Mouse (Mus musculus) liver, embryonic 14.5 days (tissue): ENCODE data around the gene Kcnn1. TPM values are rescaled to one million over a fixed set of nuclear protein-coding genes. Genes with fewer than 3 reads are reported as not detected.
A peak's percentile ranks its signal among the peaks of the same experiment; 100 is the strongest.

Source experiments
- ATAC-seq: fragments of 200-750 bp; cut with Nextera tagmentation; 2 replicates; pipeline ENCODE4 v1.8.0; 2017; ENCODE audit warnings: moderate number of reproducible peaks, mild to moderate bottlenecking, moderate library complexity; ENCODE audit not compliant: insufficient read depth
- DNase-seq, 3 experiments: peaks; one replicate each; pipeline ENCODE4 v3.0.0-alpha.2; 2012 to 2013; ENCODE audit warnings: low read depth in 3 of 3, low spot score in 3 of 3
- H3K27ac ChIP-seq: fragments of 300-500 bp; sonication (generic); 2 replicates; pipeline ENCODE4 v1.5.1; 2014; ENCODE audit warnings: moderate library complexity, mild to moderate bottlenecking, control low read depth, inconsistent platforms
- H3K27me3 ChIP-seq: fragments of 300-500 bp; sonication (generic); 2 replicates; pipeline ENCODE4 v1.6.1; 2014; ENCODE audit warnings: mild to moderate bottlenecking, low read length, moderate library complexity; ENCODE audit not compliant: control insufficient read depth, insufficient read depth
- H3K36me3 ChIP-seq: fragments of 300-500 bp; sonication (generic); replicated peaks from 2 replicates; pipeline ENCODE4 v1.6.1; 2014; ENCODE audit warnings: low read depth; ENCODE audit not compliant: control insufficient read depth, insufficient read depth
- H3K4me1 ChIP-seq, 2 experiments: fragments of 200-500 bp in 1 of 2; fragments of 300-500 bp in 1 of 2; sonication (generic) in 1 of 2; replicated peaks; 2 replicates each; pipeline ENCODE4 v1.6.1; 2012 to 2014; ENCODE audit warnings: antibody characterized with exemption in 1 of 2, inconsistent platforms in 1 of 2, low read length in 1 of 2; ENCODE audit not compliant: control insufficient read depth in 2 of 2, insufficient read depth in 2 of 2
- H3K4me2 ChIP-seq: fragments of 300-500 bp; sonication (generic); 2 replicates; pipeline ENCODE4 v1.6.1; 2014; ENCODE audit warnings: low read depth, mild to moderate bottlenecking, control low read depth, moderate library complexity
- H3K4me3 ChIP-seq, 2 experiments: fragments of 200-500 bp in 1 of 2; fragments of 300-500 bp in 1 of 2; sonication (generic) in 1 of 2; 2 replicates each; pipeline ENCODE4 v1.5.1; 2012 to 2014; ENCODE audit warnings: low read depth in 2 of 2, low read length in 2 of 2, mild to moderate bottlenecking in 2 of 2, control low read depth in 1 of 2, inconsistent platforms in 1 of 2, moderate library complexity in 1 of 2; ENCODE audit not compliant: insufficient read depth in 1 of 2
- H3K9ac ChIP-seq: fragments of 300-500 bp; sonication (generic); replicated peaks from 2 replicates; pipeline ENCODE4 v1.6.1; 2014; ENCODE audit warnings: mild to moderate bottlenecking, control low read depth, moderate library complexity
- H3K9me3 ChIP-seq: fragments of 300-500 bp; sonication (generic); 2 replicates; pipeline ENCODE4 v1.6.1; 2016; ENCODE audit warnings: low read length, mixed read lengths; ENCODE audit not compliant: control insufficient read depth
- CTCF ChIP-seq: IDR thresholded peaks from 2 replicates; pipeline ENCODE4 v1.5.1; 2016; ENCODE audit warnings: antibody characterized with exemption, low read depth, control low read depth
- EP300 ChIP-seq: IDR thresholded peaks from 2 replicates; pipeline ENCODE4 v1.6.1; 2016; ENCODE audit warnings: antibody characterized with exemption, low read depth
- WGBS: fragments of 180-500 bp; shearing (Covaris S2); extraction: QIAGEN DNeasy Blood & Tissue Kit; methylation state at CpG from one replicate; pipeline ENCODE4 v1.1.7; 2014; ENCODE audit not compliant: insufficient replicate concordance; 5-methylcytosine and 5-hydroxymethylcytosine counted together
- polyA plus RNA-seq, 2 experiments: library from polyadenylated mRNA; depleted of rRNA in 1 of 2; stranded (reverse) in 1 of 2; unstranded in 1 of 2; fragments of >200 nt; fragmentation: Nextera tagmentation in 1 of 2; extraction: Ambion mirVana in 1 of 2; gene quantifications; 2 replicates each; pipeline versions ENCODE4 v1.2.1 to v1.2.3; 2012 to 2014

The Kcnn1 gene
- polyA plus RNA-seq, 2 experiments: 0.17 to 0.27 TPM

DNA sequence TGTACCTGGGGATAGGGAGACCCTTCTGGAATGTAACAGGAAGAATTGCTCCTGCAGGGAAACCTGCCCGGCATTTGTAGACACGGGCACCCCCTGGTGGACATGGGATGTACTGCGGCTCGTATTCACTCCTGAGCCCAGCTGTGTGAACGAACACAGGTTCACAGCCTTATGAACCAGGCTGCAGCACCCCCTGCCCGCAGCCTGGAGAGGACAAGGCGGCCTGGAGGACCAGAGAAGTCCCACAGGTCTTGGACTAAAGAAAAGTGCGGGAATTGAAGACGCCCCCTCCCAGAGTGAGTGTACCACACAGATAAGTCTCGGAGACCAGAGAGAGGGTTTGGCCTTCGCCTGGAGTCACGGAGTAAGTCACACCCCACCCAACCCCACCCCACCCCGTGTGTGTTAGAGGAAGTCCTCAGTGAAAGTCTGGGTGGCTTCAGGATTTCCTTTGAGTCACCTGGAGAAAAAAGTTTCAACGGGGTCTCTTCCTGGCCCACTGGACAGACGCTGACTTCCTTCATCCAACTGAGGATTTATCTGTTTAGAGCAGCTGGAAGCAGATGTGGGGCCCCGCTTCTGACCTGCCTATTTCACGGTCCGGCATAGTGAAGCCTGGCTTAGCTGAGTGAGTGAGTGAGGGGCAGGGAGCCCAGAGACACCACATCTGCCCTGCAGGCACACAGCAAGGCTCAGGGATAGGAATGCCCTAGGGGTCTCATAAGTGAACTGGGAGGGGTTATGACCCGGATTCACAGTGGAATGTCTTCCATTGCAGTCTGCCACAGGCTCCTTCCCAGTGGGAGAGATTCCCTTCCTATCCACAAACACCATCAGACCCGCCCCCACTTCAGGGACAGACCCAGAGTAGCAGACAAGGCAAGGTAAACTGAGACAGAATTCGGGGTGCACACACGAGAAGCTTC, 21.6 kb downstream of the Kcnn1 start:
- 9% methylated on average over 22 of the region's 22 CpGs for WGBS
- peak overlapping the region; percentile 82 for H3K4me2 ChIP-seq
- peak overlapping the region; percentile 93 for H3K9ac ChIP-seq
- no peaks in the 10 kb centered on the region for H3K27me3 ChIP-seq
- no peaks in the 10 kb centered on the region for H3K9me3 ChIP-seq
- H3K27ac ChIP-seq: peak overlapping the region; percentile 99
- peak; percentile 42 for ATAC-seq
- peak; percentile 80 to 86 (median 81) for DNase-seq
- TF ChIP-seq CTCF: peak; percentile 99
- peak; percentile 64 for TF ChIP-seq EP300
- peaks cover 47 to 60% of the 10 kb centered on the region in 2 experiments for H3K4me1 ChIP-seq
- H3K36me3 ChIP-seq: peaks cover 6% of the 10 kb centered on the region
- peak overlapping the region; percentile 65 to 73 for H3K4me3 ChIP-seq

DNA sequence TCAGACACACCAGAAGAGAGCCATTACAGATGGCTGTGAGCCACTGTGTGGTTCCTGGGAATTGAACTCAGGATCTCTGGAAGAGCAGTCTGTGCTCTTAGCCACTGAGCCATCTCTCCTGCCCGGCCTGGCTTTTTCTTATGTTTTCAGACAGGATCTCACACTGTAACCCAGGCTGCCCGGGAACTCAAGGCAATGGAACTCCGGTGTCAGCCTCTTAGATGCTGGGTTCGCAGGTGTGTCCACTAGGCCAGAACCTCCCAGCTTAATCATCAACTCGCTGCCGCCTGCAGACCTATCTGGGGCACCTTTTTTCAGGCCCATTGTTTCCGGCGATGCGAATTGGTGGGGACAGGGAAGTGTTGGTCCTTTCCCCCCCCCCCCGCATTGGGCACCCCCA, 22.5 kb downstream of the Kcnn1 start:
- ATAC-seq: no peak
- Histone ChIP-seq H3K36me3 (peaks cover 14% of the 10 kb centered on the region), H3K27ac (peak overlapping the region; percentile 99), H3K9ac (peak overlapping the region; percentile 93), H3K4me2 (peak overlapping the region; percentile 82), H3K4me1 (peaks cover 55 to 68% of the 10 kb centered on the region in 2 experiments), H3K4me3 (peak overlapping the region in 1 of 2 experiments; percentile 65; a peak in 2 of 4 replicates), H3K9me3 (no peaks in the 10 kb centered on the region), H3K27me3 (no peaks in the 10 kb centered on the region)
- 39% methylated on average over 10 of the region's 10 CpGs for WGBS
- no peak for DNase-seq
- no peak for TF ChIP-seq EP300
- TF ChIP-seq CTCF: no peak

DNA sequence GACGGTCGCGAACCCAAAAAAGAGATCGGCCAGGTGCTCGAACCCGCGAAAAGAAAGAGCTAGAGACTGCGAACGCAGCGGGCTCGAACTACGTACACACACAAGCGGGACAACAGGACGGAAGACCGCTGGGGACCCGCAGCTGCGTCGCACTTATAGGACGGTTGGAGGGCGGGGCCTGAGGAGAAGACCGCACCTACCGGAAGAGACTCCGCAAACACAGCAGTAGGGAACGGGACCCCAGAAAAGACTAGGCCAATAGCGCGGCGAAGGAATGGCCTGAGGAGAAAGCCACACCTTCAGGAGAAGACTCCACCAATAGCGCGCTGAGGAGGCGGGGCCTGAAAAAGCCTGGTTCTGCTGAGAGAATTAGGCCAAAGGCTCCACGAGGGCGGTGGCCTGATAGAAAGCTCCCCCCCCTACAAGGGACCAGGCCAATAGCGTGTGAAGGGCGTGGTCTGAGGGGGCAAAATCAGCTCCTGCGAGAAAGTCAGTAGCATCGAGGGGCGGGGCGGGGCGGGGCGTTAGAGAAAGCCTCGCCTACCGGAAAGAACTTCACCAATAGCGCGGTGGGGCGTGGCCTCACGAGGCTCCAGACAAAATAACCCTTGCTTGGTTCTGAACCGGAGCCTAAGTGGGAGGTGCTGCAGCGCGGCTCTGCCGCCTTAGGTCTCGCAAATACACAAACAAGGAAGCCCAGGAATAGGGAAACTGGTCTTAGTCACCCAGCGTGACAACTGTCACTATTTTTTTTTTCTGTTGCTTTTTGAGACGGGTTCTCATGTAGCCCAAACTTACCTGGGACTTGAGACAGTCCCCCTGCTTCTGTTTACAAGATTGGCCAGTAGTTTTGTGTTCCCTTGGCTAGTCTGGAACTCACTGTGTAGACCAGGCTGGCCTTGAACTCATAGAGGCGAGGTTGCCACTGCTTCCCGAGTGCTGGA, 23.4 kb downstream of the Kcnn1 start, which contains the start of gene Arrdc2:
Arrdc2 (minus strand) TSS at position 313 of the 944 bp plus-strand sequence.
- Histone ChIP-seq H3K9me3 (no peaks in the 10 kb centered on the region), H3K9ac (peak within 1 kb of the TSS; percentile 93), H3K4me1 (peaks cover 56 to 70% of the 10 kb centered on the region in 2 experiments), H3K36me3 (peaks cover 22% of the 10 kb centered on the region), H3K4me2 (peak within 1 kb of the TSS; percentile 83), H3K27me3 (no peaks in the 10 kb centered on the region), H3K27ac (peak within 1 kb of the TSS; percentile 99), H3K4me3 (peak within 1 kb of the TSS; percentile 81 to 85)
- ATAC-seq (peak; percentile 85), DNase-seq (peak; percentile 100)
- WGBS: under 1% methylated on average over 55 of the region's 55 CpGs
- TF ChIP-seq CTCF (peak; percentile 25; the same call in 1 of the 2 replicates), EP300 (peak; percentile 45)

DNA sequence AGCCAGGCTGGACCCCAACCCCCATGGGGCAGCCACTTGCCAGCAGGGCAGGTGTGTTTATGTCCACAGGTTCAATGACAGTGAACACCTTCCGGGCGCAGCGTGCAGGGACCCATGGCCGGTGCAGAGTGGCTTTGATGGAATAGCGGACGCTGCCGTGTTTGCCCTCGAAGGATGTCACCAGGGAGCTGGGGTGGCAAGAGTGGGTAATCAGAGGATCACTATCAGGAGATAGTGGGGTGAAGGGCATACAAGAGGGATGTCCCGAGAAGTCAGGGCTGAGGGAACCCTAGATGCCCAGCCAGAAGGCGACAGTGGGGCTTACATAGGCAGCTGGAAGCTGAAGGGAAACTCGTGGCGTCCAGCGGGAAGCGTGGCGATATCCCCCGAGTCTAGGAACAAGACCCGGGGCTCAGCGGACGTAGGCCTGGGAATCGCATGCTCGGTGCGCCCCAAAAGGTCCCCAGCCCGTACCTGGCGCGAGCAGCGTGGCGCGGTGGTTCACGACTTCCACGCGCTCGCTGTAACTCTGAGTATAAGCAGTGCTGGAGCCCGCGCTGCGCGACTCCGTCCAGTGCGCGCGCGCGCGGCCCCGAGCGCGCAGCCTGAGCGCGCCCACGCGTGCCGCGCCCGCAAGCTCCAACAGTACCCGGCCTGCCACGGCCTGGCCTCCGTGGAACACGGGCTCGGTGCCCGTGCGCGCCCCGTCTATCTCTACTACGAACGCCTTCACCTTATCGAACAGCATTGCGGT, 24.2 kb downstream of the Kcnn1 start:
- no peak for DNase-seq

More for the DNA sequence above, 24.2 kb downstream of the Kcnn1 start:
- Histone ChIP-seq H3K4me1 (peaks cover 49 to 69% of the 10 kb centered on the region in 2 experiments), H3K36me3 (peaks cover 22% of the 10 kb centered on the region), H3K9ac (peak overlapping the region; percentile 90), H3K4me3 (peak overlapping the region; percentile 81 to 85), H3K27me3 (no peaks in the 10 kb centered on the region), H3K27ac (peak overlapping the region; percentile 91), H3K9me3 (no peaks in the 10 kb centered on the region), H3K4me2 (peak overlapping the region; percentile 83)
- TF ChIP-seq CTCF (0 out of 2 replicates have a peak, but pooled peaks have one; percentile 9), EP300 (no peak; the same call in 1 of the 2 replicates)
- peak; percentile 44 for ATAC-seq
- 3% methylated on average over 66 of the region's 66 CpGs for WGBS
